Mouse (Mus musculus) cerebellum, adult 9-11 months (tissue): ENCODE results near the gene Tnfrsf13b.
A peak's percentile ranks its signal among the peaks of the same experiment; 100 is the strongest.

Source experiments
- DNase-seq: peaks from one replicate; pipeline ENCODE4 v3.0.0; 2022

Tnfrsf13b gene

DNA sequence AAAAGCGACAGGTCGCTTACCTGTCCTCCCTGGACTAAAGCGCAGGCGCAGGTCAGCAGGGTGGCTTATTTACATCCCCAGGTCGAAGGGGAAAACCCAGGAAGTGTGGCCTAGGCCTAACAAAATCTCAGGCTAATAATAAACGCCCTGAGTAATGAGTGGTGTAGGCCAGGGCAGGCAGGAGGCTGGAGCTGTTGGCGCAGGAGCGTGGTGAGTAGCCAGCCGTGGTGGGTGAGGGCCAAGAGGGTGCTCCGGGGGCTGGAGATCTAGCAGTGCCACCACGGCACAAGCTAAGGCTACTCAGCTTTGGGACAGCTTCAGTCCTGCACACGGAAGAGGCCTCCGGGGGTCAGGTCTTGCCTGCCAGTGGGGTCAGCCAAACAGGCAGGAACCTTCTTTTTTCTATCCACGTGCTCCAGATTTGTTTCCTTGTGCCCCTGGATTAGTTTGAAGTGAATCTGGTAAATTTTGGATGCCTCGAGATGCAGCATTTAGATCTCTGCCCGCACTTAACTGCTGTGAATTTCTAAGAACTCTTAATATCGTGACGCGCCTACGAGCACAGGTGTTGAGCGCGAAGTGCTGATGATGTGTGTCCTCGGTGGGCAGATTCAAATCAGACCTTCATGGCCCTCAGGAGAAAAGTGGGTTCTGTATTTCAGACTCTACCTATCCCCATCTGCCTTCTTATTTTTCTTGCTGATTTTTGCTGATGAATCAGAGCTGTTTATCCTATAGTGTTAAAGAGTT is at the start of gene Tnfrsf13b:
Gene Tnfrsf13b (plus strand): TSS at position 150 of the 750 bp plus-strand sequence.
- DNase-seq = no peak

DNA sequence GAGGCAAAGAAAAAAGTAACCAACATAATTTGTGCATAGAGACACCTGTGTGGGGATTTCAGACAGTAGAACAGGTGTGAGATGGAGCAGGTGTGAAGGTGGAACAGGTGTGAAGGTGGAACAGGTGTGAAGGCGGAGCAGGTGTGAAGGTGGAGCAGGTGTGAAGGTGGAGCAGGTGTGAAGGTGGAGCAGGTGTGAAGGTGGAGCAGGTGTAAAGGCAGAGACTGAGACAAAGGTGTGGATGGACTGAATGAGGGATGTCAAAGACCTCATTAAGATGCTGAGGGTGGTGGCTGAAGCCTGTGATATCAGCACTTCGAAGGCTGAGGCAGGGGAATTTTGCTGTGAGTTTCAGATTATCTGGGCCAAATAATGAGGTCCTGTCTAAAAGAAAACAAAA is 44.9 kb upstream of the Tnfrsf13b start:
- DNase-seq = no peak

DNA sequence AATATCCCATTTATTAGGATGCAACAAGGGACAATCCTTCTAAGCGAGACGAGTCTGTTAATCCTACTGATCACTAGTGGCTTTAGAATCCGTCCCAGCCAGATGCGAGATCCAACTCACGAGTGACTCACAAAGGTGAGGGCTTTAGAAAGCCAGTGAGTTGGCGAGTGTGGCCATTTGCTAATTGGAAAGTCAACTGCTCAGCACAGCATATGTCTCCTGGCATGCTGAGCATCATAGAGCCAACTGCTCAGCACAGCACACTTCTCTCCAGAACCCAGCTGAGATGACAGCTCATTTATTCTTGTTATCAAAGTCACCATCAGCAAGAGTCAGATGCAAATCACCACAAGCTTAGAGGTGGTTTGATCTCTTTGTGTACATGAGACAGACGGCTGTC is 36.4 kb upstream of the Tnfrsf13b start:
- no peak for DNase-seq

DNA sequence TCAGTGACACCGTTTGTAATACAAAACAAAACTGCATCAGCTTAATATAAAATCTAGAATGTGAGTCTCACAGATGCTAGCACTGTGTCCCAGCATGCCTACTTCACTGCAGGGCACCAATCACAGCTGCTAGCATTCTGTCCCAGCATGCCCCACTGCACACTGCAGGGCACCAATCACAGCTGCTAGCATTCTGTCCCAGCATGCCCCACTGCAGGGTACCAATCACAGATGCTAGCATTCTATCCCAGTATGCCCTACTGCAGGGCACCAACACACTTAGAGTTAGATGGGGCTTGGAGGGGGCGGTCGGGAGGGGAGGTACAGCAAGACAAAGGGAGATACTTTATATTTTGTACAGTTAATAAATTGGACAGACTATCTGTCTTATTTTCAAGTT is 35.4 kb upstream of the Tnfrsf13b start:
- DNase-seq = no peak

DNA sequence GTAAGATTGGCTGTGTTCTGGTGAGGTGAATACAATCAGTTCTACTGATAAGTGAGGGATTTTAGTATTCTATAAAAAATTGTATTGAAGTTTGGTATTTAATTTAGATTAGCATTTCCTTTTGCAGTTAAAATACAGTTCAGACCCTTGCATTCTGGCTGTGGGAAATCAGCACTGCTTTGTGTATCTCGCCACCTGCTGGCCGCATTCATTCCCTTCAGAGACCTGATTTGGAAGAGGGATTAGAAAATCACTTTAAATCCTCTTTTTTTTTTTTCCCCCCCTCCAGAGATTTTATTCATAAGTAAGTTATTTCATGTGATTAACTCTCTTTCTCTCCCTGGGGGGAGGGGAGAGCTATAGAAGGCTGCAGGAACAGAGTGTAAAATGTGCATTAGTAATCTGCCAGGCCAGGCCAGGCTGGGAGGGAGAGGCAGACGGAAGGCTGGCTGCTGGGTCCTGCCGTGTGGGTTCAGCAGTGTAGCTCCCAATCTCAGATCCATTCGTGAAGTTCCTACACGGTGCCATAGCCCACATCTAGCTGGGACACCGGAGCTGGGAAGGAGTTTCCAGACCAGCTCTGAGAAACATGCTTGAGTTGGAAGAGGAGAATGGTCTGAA is 34.8 kb upstream of the Tnfrsf13b start:
- DNase-seq = peak; percentile 72

DNA sequence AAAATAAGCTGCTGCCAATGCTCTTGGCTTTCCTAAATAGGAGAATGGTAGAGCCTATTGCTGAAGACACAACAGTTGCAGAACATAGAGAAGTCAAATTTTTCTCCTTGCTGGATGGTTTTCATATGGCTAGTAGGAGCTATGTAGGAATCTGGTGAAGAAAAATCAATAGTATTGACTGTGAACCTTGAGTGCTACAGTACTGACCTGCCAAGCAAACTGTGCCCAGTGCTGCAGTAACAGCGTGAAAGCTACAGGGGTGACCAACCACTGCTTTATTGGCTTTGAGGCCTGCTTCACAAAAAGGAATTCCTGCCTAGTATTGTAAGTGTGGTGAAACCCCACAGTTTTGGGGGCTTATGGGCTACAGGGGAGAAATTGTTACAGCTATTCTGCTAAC is 28.5 kb upstream of the Tnfrsf13b start:
- DNase-seq = no peak

GRCm38 (mm10) chr11:61102397-61103339 is 23.9 kb upstream of the Tnfrsf13b start:
- no peak for DNase-seq

- DNase-seq = peak; percentile 80
Observed at GRCm38 (mm10) chr11:61104241-61104901, 22.2 kb upstream of the Tnfrsf13b start.

DNA sequence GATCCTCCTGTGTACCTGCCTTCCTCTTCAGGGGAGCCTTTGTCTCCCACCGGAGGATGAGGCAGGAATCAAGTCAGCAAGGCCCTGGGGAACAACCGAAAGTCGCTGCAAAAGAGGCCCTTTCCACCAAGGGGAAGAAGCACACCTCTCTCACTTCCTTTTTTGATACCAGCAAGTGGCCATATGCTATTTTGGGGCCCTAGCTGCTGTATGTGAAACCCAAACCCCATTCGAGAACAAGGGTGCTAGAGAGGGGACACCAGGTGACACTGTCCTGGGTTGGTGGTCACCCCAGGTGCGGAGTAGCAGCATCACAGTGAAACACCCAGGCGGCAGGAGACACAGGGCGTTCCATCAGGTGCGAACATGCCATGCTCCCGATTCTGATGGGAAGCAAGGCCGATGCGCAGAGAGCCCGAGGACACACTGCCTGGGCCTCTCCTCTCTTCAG is 17.6 kb upstream of the Tnfrsf13b start:
- DNase-seq = no peak

DNA sequence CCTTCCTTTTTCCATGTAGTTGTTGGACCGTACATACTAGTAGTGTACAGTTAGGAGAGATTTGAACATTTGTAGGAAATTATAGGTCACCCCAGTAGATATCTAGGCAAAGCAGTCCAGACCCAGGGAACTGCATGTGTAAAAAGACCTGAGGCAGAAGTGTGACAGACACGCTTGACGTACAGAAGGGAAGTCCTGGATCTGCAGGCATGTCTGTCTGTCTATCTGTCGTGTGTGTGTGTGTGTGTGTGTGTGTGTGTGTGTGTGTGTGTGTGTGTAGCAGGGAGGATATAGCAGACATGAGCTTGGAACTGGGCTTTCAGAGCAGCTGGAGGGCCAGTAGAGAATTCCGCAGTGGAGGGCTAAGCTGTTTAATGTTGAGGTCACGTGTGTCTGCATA is 16.8 kb upstream of the Tnfrsf13b start:
- DNase-seq = no peak

- DNase-seq = no peak
Observed at GRCm38 (mm10) chr11:61110113-61110512, 16.4 kb upstream of the Tnfrsf13b start.

DNA sequence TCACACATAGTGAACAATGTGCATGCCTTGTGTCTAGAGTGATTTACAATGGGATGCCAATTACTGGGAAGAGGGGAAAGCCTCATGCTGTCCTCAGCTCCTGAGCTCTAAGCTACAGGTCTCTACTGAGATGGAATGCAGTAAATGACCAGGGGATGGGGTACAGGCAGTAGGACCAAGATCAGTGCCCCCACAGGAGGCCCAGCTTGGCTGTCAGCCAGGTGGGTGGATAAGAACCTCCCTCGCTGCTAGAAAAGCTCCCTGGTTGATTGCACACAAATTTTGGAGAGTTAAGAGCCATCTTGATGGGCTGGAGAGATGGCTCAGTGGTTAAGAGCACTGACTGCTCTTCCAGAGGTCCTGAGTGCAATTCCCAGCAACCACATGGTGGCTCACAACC is 15.6 kb upstream of the Tnfrsf13b start:
- DNase-seq = no peak

DNA sequence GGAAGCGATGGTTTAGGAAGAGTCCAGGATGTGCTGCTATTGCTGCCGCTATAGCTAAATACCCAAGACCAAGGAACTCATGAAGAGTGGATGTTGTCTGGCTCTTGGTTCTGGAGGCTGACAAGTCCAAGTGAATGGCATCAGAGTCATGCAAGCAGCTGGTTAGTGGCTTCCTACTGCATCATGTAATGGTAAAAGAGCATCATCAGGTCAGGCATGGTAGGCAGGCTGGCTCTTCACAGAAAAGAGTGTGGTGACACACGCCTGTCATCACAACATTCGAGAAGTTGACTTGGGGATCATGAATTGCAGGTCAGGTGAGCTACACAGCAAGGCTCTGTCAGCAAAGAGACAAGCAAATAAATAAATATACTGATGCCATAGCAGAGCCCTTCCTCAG is 15.1 kb upstream of the Tnfrsf13b start:
- DNase-seq = no peak

DNA sequence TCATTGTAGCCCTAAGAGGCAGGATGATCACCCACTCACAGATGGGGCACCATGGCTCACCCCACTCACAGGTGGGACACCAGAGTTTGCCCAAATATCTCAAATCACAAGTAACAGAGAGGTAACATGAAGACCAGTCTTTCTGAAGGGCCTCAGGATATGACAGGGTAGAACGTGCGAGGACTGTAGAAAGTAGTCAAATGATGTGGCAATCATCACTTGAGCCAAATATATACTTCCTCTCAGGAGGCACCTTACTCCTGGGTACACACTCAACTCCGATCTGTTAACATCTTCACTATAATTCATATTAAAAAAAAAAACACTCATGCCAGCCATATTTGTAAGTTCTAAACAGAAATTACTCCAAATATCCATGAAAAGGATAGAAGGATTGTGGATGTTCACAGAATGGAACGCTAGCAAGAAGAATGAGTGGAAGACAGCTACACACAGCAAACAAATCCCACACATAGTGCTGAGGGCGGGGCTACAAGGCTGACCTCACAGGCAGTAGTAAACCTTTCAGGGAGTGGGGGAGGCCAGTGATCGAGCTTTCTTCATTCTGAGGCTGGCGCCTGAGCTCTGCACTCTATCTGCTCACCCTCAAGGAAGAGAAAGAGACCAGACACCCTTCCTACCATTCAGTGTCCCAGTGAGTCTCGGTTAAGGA is 14.1 kb upstream of the Tnfrsf13b start:
- no peak for DNase-seq

DNA sequence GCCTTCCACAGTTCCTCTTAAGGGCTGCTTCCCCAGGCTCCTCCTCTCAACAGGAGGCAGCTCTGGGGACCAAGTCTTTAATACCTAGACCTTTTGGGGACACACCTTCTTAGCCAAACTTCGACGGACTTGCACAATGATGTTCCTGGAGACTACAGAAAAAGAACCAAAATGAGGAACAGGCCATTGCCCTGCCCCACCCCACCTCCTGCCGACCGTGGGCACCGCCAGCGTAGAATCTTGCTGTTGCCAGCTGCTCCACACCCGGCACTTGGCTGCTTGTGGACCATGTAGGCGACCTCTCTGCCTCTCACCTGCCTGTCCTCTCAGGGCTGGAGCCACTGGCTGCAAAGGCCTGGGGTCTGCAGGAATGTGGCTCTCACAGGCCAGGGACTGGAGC is 10.3 kb upstream of the Tnfrsf13b start:
- no peak for DNase-seq

- no peak for DNase-seq
Observed at GRCm38 (mm10) chr11:61119996-61120583, 6.5 kb upstream of the Tnfrsf13b start.

DNA sequence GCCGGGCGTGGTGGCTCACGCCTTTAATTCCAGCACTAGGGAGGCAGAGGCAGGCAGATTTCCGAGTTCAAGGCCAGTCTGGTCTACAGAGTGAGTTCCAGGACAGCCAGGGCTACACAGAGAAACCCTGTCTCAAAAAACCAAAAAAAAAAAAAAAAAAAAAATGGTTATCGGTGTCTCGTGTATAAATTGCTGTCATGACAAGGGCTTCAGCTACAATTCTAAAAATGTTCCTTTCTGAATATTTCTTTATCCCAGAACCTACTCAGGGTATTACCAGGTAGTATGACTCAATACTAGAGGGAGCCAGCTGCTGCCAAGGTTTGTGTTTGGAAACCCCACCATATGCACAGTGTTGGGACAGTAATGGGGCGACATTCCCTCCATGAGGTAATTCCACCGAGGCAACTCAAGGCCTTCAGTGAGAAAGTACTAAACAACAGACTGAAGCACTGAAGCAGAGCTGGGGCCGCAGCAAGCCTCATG is 4.2 kb upstream of the Tnfrsf13b start:
- DNase-seq = no peak

DNA sequence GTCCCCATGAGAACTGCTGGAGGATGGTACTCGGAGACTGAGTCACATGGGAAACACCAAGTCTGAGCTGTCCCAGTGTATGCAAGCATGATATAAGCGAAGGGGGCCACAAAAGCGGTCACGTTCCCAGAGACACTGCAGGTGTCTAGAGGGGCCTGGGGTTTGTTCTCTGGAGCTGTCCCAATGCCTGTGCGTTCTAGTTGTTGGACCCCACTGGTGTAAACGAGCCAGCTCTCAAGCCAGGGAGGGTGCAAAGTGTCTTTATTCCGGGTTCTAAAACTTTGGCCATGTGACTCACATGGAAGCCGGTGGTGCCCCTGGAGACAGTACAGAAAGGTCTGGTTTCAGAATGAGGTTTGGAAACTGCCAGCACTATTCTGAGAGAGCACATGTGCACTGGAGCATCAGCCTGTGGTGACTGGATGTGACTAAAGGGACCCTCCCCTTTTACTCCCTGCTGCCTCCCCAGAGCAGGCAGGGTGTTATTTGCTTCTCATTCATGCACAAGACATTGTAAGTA is 3.7 kb upstream of the Tnfrsf13b start:
- DNase-seq = no peak

GRCm38 (mm10) chr11:61123886-61124285 is 2.7 kb upstream of the Tnfrsf13b start:
- no peak for DNase-seq

DNA sequence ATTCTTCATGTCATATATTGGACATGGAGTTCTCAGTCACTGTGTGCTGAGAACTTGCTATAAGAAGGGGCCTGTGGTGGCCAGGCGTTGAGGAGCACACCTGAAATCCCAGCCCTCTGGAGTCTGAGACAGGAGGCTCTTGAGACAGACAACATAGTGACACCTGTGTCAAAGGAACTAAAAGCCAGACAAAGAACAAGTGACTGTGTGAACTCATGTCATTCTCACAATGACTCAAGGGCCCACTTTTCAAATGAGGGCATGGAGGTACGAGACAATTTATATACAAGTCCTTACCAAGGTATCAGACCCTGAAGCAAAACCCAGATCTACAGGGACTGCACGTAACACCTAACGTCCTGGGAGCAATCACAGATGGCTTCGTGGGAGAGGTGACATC is 585 bp upstream of the Tnfrsf13b start:
- no peak for DNase-seq

- no peak for DNase-seq
Observed at GRCm38 (mm10) chr11:61127421-61128055, 983 bp downstream of the Tnfrsf13b start.
